Mouse (Mus musculus) hindbrain, embryonic 12.5 days (tissue): ENCODE results near the gene Olfr1160. TPM values are rescaled to one million over a fixed set of nuclear protein-coding genes. Genes with fewer than 3 reads are reported as not detected.
"Not testable (repeated sequence)": the region's sequence is repeated elsewhere in the genome, so short reads cannot be mapped to it uniquely, and the experiment has no call there.

Source experiments
- ATAC-seq: fragments of 200-750 bp; cut with Nextera tagmentation; 2 replicates; pipeline ENCODE4 v1.8.0; 2017; ENCODE audit warnings: moderate TSS enrichment; ENCODE audit not compliant: low FRiP score
- H3K27ac ChIP-seq: fragments of 300-500 bp; sonication (generic); 2 replicates; pipeline ENCODE4 v1.5.1; 2016; ENCODE audit warnings: mild to moderate bottlenecking
- H3K27me3 ChIP-seq: fragments of 300-500 bp; sonication (generic); 2 replicates; pipeline ENCODE4 v1.6.1; 2016; ENCODE audit warnings: mild to moderate bottlenecking
- H3K36me3 ChIP-seq: fragments of 300-500 bp; sonication (generic); 2 replicates; pipeline ENCODE4 v1.6.1; 2016; ENCODE audit warnings: mild to moderate bottlenecking
- H3K4me1 ChIP-seq: fragments of 300-500 bp; sonication (generic); 2 replicates; pipeline ENCODE4 v1.6.1; 2016
- H3K4me2 ChIP-seq: fragments of 300-500 bp; sonication (generic); replicated peaks from 2 replicates; pipeline ENCODE4 v1.6.1; 2016; ENCODE audit warnings: mild to moderate bottlenecking
- H3K4me3 ChIP-seq: fragments of 300-500 bp; sonication (generic); 2 replicates; pipeline ENCODE4 v1.5.1; 2016; ENCODE audit warnings: mild to moderate bottlenecking
- H3K9ac ChIP-seq: fragments of 300-500 bp; sonication (generic); 2 replicates; pipeline ENCODE4 v1.6.1; 2016; ENCODE audit warnings: mild to moderate bottlenecking, moderate library complexity
- H3K9me3 ChIP-seq: fragments of 300-500 bp; sonication (generic); replicated peaks from 2 replicates; pipeline ENCODE4 v1.6.1; 2016; ENCODE audit warnings: mild to moderate bottlenecking
- WGBS: fragments of 180-500 bp; shearing (Covaris S2); methylation state at CpG from one replicate; pipeline ENCODE4 v1.1.7; 2016; 5-methylcytosine and 5-hydroxymethylcytosine counted together
- polyA plus RNA-seq: library from polyadenylated mRNA; unstranded; fragments of >200 nt; fragmentation: Nextera tagmentation; extraction: Ambion mirVana; gene quantifications from 2 replicates; pipeline ENCODE4 v1.2.1, GENCODE M21; 2016

Gene Olfr1160
- not detected in 2 replicates for polyA plus RNA-seq

- Histone ChIP-seq H3K9me3 (no peaks in the 10 kb centered on the region), H3K27ac (no peak within 1 kb of the TSS), H3K27me3 (no peaks in the 10 kb centered on the region), H3K4me1 (no peaks in the 10 kb centered on the region), H3K36me3 (no peaks in the 10 kb centered on the region), H3K4me2 (no peak within 1 kb of the TSS), H3K4me3 (no peak within 1 kb of the TSS), H3K9ac (no peak within 1 kb of the TSS)
- no peak for ATAC-seq
Observed at GRCm38 (mm10) chr2:88007515-88008318, at the start of gene Olfr1160. Olfr1160 (minus strand) TSS chr2:88008268.

DNA sequence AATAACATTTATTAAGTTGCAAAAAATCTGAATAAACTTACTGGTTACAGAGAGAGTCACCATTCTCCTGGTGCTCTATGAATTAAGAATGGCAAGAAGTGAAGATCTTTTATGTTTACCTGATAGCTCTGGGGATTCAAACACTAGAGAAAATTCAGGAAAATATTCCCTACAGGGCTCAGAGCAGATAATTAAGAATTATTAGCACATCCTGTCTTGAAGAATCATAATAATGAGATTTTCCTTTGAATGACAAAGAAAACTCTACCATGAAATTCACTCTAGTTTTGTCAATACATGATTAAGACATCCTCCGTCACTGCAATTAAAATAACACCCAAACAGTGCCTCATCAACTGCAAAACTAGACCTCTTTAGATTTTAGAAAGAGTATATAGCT lies 43.0 kb upstream of the Olfr1160 start, which contains the start of gene Olfr1162:
Gene Olfr1162, minus strand, starts transcription at position 101 of the 400 bp plus-strand sequence.
- 71% methylated on average over 1 of the region's 1 CpGs for WGBS
- Histone ChIP-seq H3K9me3 (no peaks in the 10 kb centered on the region), H3K4me1 (no peaks in the 10 kb centered on the region), H3K4me2 (no peak within 1 kb of the TSS), H3K27me3 (no peaks in the 10 kb centered on the region), H3K36me3 (no peaks in the 10 kb centered on the region), H3K4me3 (no peak within 1 kb of the TSS), H3K27ac (no peak within 1 kb of the TSS), H3K9ac (no peak within 1 kb of the TSS)
- ATAC-seq, result no peak

DNA sequence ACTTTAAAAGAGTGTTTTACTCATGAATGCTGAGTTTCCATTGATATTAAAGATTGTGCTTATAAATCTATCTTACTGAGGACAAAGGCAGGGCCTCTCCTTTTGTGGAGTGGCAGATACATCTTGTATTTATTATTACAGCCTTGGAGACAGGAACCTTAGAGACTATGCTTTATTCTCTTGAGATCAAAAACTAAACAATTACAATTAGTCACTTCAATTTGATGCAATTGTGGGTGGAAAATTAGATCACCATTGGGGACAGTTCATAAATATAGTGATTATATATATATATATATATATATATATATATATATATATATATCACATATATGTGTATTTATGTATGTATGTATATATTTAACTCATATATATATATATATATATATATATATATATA lies 29.5 kb upstream of the Olfr1160 start, which contains the start of gene Olfr73:
Gene Olfr73, minus strand, starts transcription at position 101 of the 400 bp plus-strand sequence.
- no peaks in the 10 kb centered on the region for H3K4me1 ChIP-seq
- no peaks in the 10 kb centered on the region for H3K9me3 ChIP-seq
- no peaks in the 10 kb centered on the region for H3K27me3 ChIP-seq
- no peak within 1 kb of the TSS for H3K9ac ChIP-seq
- ATAC-seq, result no peak
- H3K27ac ChIP-seq, result no peak within 1 kb of the TSS
- no peak within 1 kb of the TSS for H3K4me3 ChIP-seq
- no peak within 1 kb of the TSS for H3K4me2 ChIP-seq
- no peaks in the 10 kb centered on the region for H3K36me3 ChIP-seq

GRCm38 (mm10) chr2:88022474-88022873 lies 14.4 kb upstream of the Olfr1160 start, which contains the start of gene Olfr1161:
Olfr1161 (plus strand) TSS chr2:88022774.
- not testable (repeated sequence) for H3K4me1 ChIP-seq

DNA sequence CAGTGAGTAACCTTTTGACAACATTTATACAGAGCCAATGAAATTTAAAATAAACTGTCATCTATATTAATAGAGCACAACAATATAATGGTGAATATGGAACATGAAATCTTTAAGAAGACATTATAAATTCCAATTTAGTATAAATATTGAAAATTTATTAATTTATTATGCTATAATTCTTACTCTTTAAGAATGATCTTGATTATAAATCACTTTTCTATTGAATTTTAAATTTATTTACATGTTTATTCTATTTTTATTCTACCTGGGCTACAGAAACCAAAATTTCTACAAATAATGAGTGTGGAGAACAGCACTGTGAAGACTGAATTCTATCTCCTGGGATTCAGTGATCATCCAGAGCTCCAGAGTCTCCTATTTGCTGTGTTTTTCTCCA lies 18.3 kb downstream of the Olfr1160 start, which contains the start of gene Olfr1158:
Gene Olfr1158, plus strand, starts transcription at position 301 of the 400 bp plus-strand sequence.
- Histone ChIP-seq H3K27ac (no peak within 1 kb of the TSS), H3K4me1 (no peaks in the 10 kb centered on the region), H3K36me3 (no peaks in the 10 kb centered on the region), H3K9ac (no peak within 1 kb of the TSS), H3K4me3 (no peak within 1 kb of the TSS), H3K27me3 (no peaks in the 10 kb centered on the region), H3K9me3 (no peaks in the 10 kb centered on the region), H3K4me2 (no peak within 1 kb of the TSS)
- no peak for ATAC-seq

More at GRCm38 (mm10) chr2:88022474-88022873, 14.4 kb upstream of the Olfr1160 start, which contains the start of gene Olfr1161:
- H3K27me3 ChIP-seq, ATAC-seq, H3K9ac ChIP-seq, H3K9me3 ChIP-seq, H3K36me3 ChIP-seq, H3K4me3 ChIP-seq, H3K27ac ChIP-seq, H3K4me2 ChIP-seq: not testable (repeated sequence)
- 80% methylated on average over 1 of the region's 1 CpGs for WGBS

DNA sequence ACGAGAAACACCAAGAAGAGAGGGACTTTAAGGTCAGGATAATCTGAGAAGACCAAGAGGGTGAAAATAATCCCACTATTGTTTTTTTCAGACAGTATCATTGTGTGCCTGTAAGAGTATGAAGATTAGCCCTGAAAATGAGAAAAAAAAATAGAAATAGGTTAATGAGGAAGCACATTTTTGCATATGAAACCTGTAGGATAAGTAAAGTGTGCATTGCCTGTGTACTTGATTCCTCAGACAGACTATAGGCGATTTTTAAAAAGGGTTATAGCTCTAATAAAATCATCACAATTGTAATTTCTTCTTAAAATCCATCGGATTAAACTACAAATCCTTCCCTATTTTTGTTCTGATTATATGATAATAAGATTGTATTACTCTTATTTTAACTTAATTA lies 33.5 kb downstream of the Olfr1160 start, which contains the start of gene Olfr74:
Gene Olfr74, minus strand, starts transcription at position 101 of the 400 bp plus-strand sequence.
- Histone ChIP-seq H3K9ac (no peak within 1 kb of the TSS), H3K36me3 (no peaks in the 10 kb centered on the region), H3K4me3 (no peak within 1 kb of the TSS), H3K9me3 (no peaks in the 10 kb centered on the region), H3K27me3 (no peaks in the 10 kb centered on the region), H3K27ac (no peak within 1 kb of the TSS), H3K4me1 (no peaks in the 10 kb centered on the region), H3K4me2 (no peak within 1 kb of the TSS)
- no peak for ATAC-seq
- 78% methylated on average over 3 of the region's 3 CpGs for WGBS

DNA sequence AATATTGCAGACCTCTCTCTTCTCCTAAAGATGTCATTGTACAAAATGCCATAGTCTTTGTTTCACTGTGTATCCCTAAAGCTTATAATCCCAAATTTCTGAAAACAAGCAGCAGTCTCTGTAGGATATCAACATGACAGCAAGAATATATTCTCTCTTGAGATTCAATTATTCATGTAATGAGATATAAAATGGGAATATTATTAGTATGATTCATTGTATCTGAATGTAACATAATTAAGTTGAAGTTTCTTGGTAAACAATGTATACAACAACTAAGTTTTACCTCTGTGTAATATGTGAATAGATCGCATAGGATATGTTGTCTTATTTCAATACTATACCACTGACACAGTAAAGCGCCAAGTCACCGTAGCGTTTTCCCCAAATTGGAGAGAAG lies 39.9 kb downstream of the Olfr1160 start, which contains the start of gene Olfr1157:
Gene Olfr1157, minus strand, starts transcription at position 101 of the 400 bp plus-strand sequence.
- Histone ChIP-seq H3K4me2 (no peak within 1 kb of the TSS), H3K9me3 (no peaks in the 10 kb centered on the region), H3K9ac (no peak within 1 kb of the TSS), H3K4me1 (no peaks in the 10 kb centered on the region), H3K27ac (no peak within 1 kb of the TSS), H3K27me3 (no peaks in the 10 kb centered on the region), H3K36me3 (no peaks in the 10 kb centered on the region), H3K4me3 (no peak within 1 kb of the TSS)
- no peak for ATAC-seq
- WGBS, result 98% methylated on average over 4 of the region's 4 CpGs

GRCm38 (mm10) chr2:87953000-87953399 lies 55.1 kb downstream of the Olfr1160 start, which contains the start of gene Olfr1156:
Olfr1156 (minus strand) TSS chr2:87953100.
- Histone ChIP-seq H3K36me3 (no peaks in the 10 kb centered on the region), H3K4me2 (no peak within 1 kb of the TSS), H3K27me3 (no peaks in the 10 kb centered on the region), H3K4me1 (no peaks in the 10 kb centered on the region), H3K9me3 (no peaks in the 10 kb centered on the region), H3K4me3 (no peak within 1 kb of the TSS), H3K27ac (no peak within 1 kb of the TSS), H3K9ac (no peak within 1 kb of the TSS)
- no peak for ATAC-seq

Other genes starting within 250 kb of the Olfr1160 start
- gene Olfr152, start 228.8 kb downstream of the Olfr1160 start, polyA plus RNA-seq, result not detected in 2 replicates
- not detected in 2 replicates for gene Olfr1143, start 207.7 kb downstream of the Olfr1160 start, polyA plus RNA-seq
- gene Olfr1145, start 198.4 kb downstream of the Olfr1160 start, polyA plus RNA-seq, result not detected in 2 replicates
- not detected in 2 replicates for gene Olfr1148, start 177.7 kb downstream of the Olfr1160 start, polyA plus RNA-seq
- gene Olfr1150-ps1, start 164.3 kb downstream of the Olfr1160 start, polyA plus RNA-seq, result not detected in 2 replicates
- not detected in 2 replicates for gene Olfr1151, start 152.4 kb downstream of the Olfr1160 start, polyA plus RNA-seq
- not detected in 2 replicates for gene Olfr1152, start 141.8 kb downstream of the Olfr1160 start, polyA plus RNA-seq
- gene Olfr1153, start 113.3 kb downstream of the Olfr1160 start, polyA plus RNA-seq, result not detected in 2 replicates
- gene Olfr1154, start 103.1 kb downstream of the Olfr1160 start, polyA plus RNA-seq, result not detected in 2 replicates
- not detected in 2 replicates for gene Olfr1155, start 63.1 kb downstream of the Olfr1160 start, polyA plus RNA-seq
- gene Olfr1156, start 55.2 kb downstream of the Olfr1160 start, polyA plus RNA-seq, result not detected in 2 replicates
- gene Olfr1157, start 40.0 kb downstream of the Olfr1160 start, polyA plus RNA-seq, result not detected in 2 replicates
- not detected in 2 replicates for gene Olfr74, start 33.6 kb downstream of the Olfr1160 start, polyA plus RNA-seq
- not detected in 2 replicates for gene Olfr1158, start 18.2 kb downstream of the Olfr1160 start, polyA plus RNA-seq
- gene Olfr1161, start 14.5 kb upstream of the Olfr1160 start, polyA plus RNA-seq, result not detected in 2 replicates
- not detected in 2 replicates for gene Olfr73, start 29.4 kb upstream of the Olfr1160 start, polyA plus RNA-seq
- gene Olfr1162, start 42.9 kb upstream of the Olfr1160 start, polyA plus RNA-seq, result not detected in 2 replicates
- gene Olfr1163, start 63.6 kb upstream of the Olfr1160 start, polyA plus RNA-seq, result not detected in 2 replicates
- gene Olfr1164, start 85.7 kb upstream of the Olfr1160 start, polyA plus RNA-seq, result not detected in 2 replicates
- gene Olfr1166, start 120.0 kb upstream of the Olfr1160 start, polyA plus RNA-seq, result not detected in 2 replicates
- gene Olfr1167, start 146.9 kb upstream of the Olfr1160 start, polyA plus RNA-seq, result not detected in 2 replicates
- gene Olfr1168, start 173.6 kb upstream of the Olfr1160 start, polyA plus RNA-seq, result not detected in 2 replicates
- not detected in 2 replicates for gene Olfr1170, start 220.1 kb upstream of the Olfr1160 start, polyA plus RNA-seq